Mouse (Mus musculus) myocyte (in vitro differentiated cells): ENCODE measurements at regions not wholly inside any gene's neighbourhood (a gene's known extent, or its start where the extent isn't known, plus 50 kb on each side); places are given as distances from the start of the nearest gene placed in this dataset.

Source experiments
- CEBPB ChIP-seq: IDR thresholded peaks from 2 replicates; pipeline ENCODE4 v1.6.1; 2011; ENCODE audit warnings: mild to moderate bottlenecking, moderate library complexity; ENCODE audit not compliant: poor library complexity, insufficient read depth, severe bottlenecking
- E2F4 ChIP-seq: IDR thresholded peaks from one replicate; pipeline ENCODE4 v1.6.1; 2011; ENCODE audit warnings: mild to moderate bottlenecking, control low read depth, moderate library complexity; ENCODE audit not compliant: insufficient read depth
- MAX ChIP-seq: IDR thresholded peaks from one replicate; pipeline ENCODE4 v1.6.1; 2011; ENCODE audit warnings: low read depth, mild to moderate bottlenecking, control low read depth
- MYOD1 ChIP-seq, 3 experiments: IDR thresholded peaks; one replicate each; pipeline ENCODE4 v1.6.1; 2011; ENCODE audit warnings: control low read depth in 2 of 3, low read depth in 2 of 3, mild to moderate bottlenecking in 2 of 3, moderate library complexity in 1 of 3; ENCODE audit not compliant: insufficient read length in 2 of 3, control insufficient read depth in 1 of 3
- MYOG ChIP-seq, 3 experiments: IDR thresholded peaks; one replicate each; pipeline ENCODE4 v1.6.1; 2011; ENCODE audit warnings: control low read depth in 2 of 3, low read depth in 2 of 3, mild to moderate bottlenecking in 2 of 3; ENCODE audit not compliant: insufficient read length in 2 of 3, control insufficient read depth in 1 of 3, insufficient read depth in 1 of 3
- POLR2A ChIP-seq: IDR thresholded peaks from one replicate; pipeline ENCODE4 v1.6.1; 2011; ENCODE audit warnings: low read depth, mild to moderate bottlenecking, control low read depth, moderate library complexity; ENCODE audit not compliant: insufficient read length
- POLR2AphosphoS2 ChIP-seq: IDR thresholded peaks from one replicate; pipeline ENCODE4 v1.6.1; 2011; ENCODE audit warnings: low read depth, control low read depth; ENCODE audit not compliant: insufficient read length
- REST ChIP-seq: IDR thresholded peaks from one replicate; pipeline ENCODE4 v1.6.1; 2011; ENCODE audit warnings: mild to moderate bottlenecking, control low read depth, moderate library complexity; ENCODE audit not compliant: insufficient read depth, insufficient read length
- SRF ChIP-seq: IDR thresholded peaks from one replicate; pipeline ENCODE4 v1.6.1; 2011; ENCODE audit warnings: low read depth; ENCODE audit not compliant: control insufficient read depth, insufficient read length
- TCF12 ChIP-seq: IDR thresholded peaks from one replicate; pipeline ENCODE4 v1.6.1; 2011; ENCODE audit warnings: mild to moderate bottlenecking, control low read depth; ENCODE audit not compliant: poor library complexity, insufficient read depth, severe bottlenecking
- TCF3 ChIP-seq: IDR thresholded peaks from one replicate; pipeline ENCODE4 v1.6.1; 2011; ENCODE audit warnings: low read depth, control low read depth; ENCODE audit not compliant: insufficient read length
- USF1 ChIP-seq: IDR thresholded peaks from one replicate; pipeline ENCODE4 v1.6.1; 2011; ENCODE audit warnings: low read depth, mild to moderate bottlenecking, control low read depth, moderate library complexity

DNA sequence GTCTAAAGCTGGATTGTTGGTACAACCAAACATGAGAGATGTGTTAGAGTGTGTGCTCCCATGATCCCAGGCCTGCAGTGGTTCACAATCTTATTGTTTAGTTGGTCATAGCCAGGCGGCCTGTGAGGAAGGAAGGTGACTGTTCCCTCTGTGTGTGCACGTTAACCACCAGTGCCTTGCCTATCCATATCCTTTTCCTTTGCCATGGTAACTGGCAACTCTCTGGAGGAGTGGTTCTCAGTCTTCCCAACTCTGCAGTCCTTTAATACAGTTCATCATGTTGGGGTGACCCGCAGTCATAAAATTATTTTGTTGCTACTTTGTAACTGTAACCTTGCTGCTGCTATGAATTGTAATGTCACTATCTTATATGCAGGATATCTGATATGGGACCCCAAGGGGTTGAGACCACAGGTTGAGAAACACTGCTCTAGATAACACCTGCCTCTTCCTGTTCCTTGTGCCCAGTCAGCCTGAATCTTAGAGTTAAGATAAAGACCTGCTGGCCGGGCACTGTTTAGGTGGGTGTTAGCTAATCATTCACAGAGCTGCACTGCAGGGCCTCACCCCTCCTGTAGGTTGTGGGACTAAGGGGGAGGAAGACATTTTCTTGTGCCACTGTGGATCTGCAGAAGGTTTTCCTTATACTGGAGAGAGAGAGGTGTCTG is 57.0 kb upstream of the Medag start:
- TF ChIP-seq TCF3 (no peak), POLR2A (no peak), MYOG (IDR thresholded peaks at IDR 0.05; ENCODE audit: control insufficient read depth in 1 of 3, insufficient read depth in 1 of 3, insufficient read length in 2 of 3, low read depth in 2 of 3) (no peak), MYOD1 (IDR thresholded peaks at IDR 0.05; ENCODE audit: control insufficient read depth in 1 of 3, insufficient read length in 2 of 3, low read depth in 2 of 3) (no peak), USF1 (no peak), REST (no peak), SRF (no peak), TCF12 (no peak), E2F4 (no peak), MAX (no peak), POLR2AphosphoS2 (no peak), CEBPB (no peak)
